Mouse (Mus musculus): Measurements from ENCODE around the gene Itm2b. TPM values are rescaled to one million over a fixed set of nuclear protein-coding genes. Genes with fewer than 3 reads are reported as not detected.

Itm2b gene
- polyA plus RNA-seq, 2 experiments: 533 to 997 TPM

GRCm38 (mm10) chr14:73395750-73396149 lies 10.7 kb upstream of the Itm2b start:
- H3K4me2 ChIP-seq (replicated peaks; ENCODE audit: low read depth, low read length, severe bottlenecking): no peak overlapping the region
- H3K27me3 ChIP-seq (ENCODE audit: control insufficient read depth, insufficient read depth, low read length): no peaks in the 10 kb centered on the region
- no peak for ATAC-seq (ENCODE audit: low FRiP score, low read depth)
- TF ChIP-seq POLR2A (IDR thresholded peaks at IDR 0.05; ENCODE audit: borderline replicate concordance, extremely low read depth, insufficient read depth, insufficient read length): no peak
- no peak overlapping the region for H3K9ac ChIP-seq (ENCODE audit: low read depth, low read length, severe bottlenecking)
- peaks cover 9% of the 10 kb centered on the region; the same call in 1 of the 2 replicates for H3K4me1 ChIP-seq (ENCODE audit: control insufficient read depth, insufficient read depth, low read length)
- no peaks in the 10 kb centered on the region for H3K36me3 ChIP-seq (ENCODE audit: control insufficient read depth, insufficient read depth, low read length)
- no peak overlapping the region for H3K27ac ChIP-seq (replicated peaks; ENCODE audit: low read depth, low read length)
- WGBS: 43% methylated on average over 5 of the region's 5 CpGs
- no peaks in the 10 kb centered on the region for H3K9me3 ChIP-seq (ENCODE audit: control insufficient read depth, low read length)
- no peak overlapping the region for H3K4me3 ChIP-seq (replicated peaks; ENCODE audit: low read length)
- no peak for DNase-seq (ENCODE audit: low spot score)

- no peak for TF ChIP-seq POLR2A (IDR thresholded peaks at IDR 0.05; ENCODE audit: borderline replicate concordance, extremely low read depth, insufficient read depth, insufficient read length)
- no peak overlapping the region for H3K4me3 ChIP-seq (replicated peaks; ENCODE audit: low read length)
- WGBS: 66% methylated on average over 5 of the region's 5 CpGs
- H3K9ac ChIP-seq (ENCODE audit: low read depth, low read length, severe bottlenecking): no peak overlapping the region
- H3K27ac ChIP-seq (replicated peaks; ENCODE audit: low read depth, low read length): 0 out of 2 replicates have a peak overlapping the region, but pooled peaks have one; percentile 28
- H3K36me3 ChIP-seq (ENCODE audit: control insufficient read depth, insufficient read depth, low read length): no peaks in the 10 kb centered on the region
- H3K4me1 ChIP-seq (ENCODE audit: control insufficient read depth, insufficient read depth, low read length): peaks cover 7% of the 10 kb centered on the region; the same call in 1 of the 2 replicates
- H3K27me3 ChIP-seq (ENCODE audit: control insufficient read depth, insufficient read depth, low read length): no peaks in the 10 kb centered on the region
- DNase-seq (ENCODE audit: low spot score): no peak
- H3K4me2 ChIP-seq (replicated peaks; ENCODE audit: low read depth, low read length, severe bottlenecking): no peak overlapping the region
- ATAC-seq (ENCODE audit: low FRiP score, low read depth): no peak
- H3K9me3 ChIP-seq (ENCODE audit: control insufficient read depth, low read length): no peaks in the 10 kb centered on the region
These were observed 9.3 kb upstream of the Itm2b start for GRCm38 (mm10) chr14:73394263-73395006.

GRCm38 (mm10) chr14:73391457-73391856 lies 6.4 kb upstream of the Itm2b start:
- WGBS: 80% methylated on average over 1 of the region's 1 CpGs
- no peak for TF ChIP-seq POLR2A (IDR thresholded peaks at IDR 0.05; ENCODE audit: borderline replicate concordance, extremely low read depth, insufficient read depth, insufficient read length)
- H3K27me3 ChIP-seq (ENCODE audit: control insufficient read depth, insufficient read depth, low read length): no peaks in the 10 kb centered on the region
- H3K4me3 ChIP-seq (replicated peaks; ENCODE audit: low read length): no peak overlapping the region
- no peaks in the 10 kb centered on the region for H3K36me3 ChIP-seq (ENCODE audit: control insufficient read depth, insufficient read depth, low read length)
- no peak overlapping the region for H3K9ac ChIP-seq (ENCODE audit: low read depth, low read length, severe bottlenecking)
- H3K9me3 ChIP-seq (ENCODE audit: control insufficient read depth, low read length): no peaks in the 10 kb centered on the region
- DNase-seq (ENCODE audit: low spot score) (no peak), ATAC-seq (ENCODE audit: low FRiP score, low read depth) (no peak)
- H3K27ac ChIP-seq (replicated peaks; ENCODE audit: low read depth, low read length): no peak overlapping the region
- H3K4me2 ChIP-seq (replicated peaks; ENCODE audit: low read depth, low read length, severe bottlenecking): no peak overlapping the region
- 0 out of 2 replicates have a peak, but pooled peaks cover 4% of the 10 kb centered on the region for H3K4me1 ChIP-seq (ENCODE audit: control insufficient read depth, insufficient read depth, low read length)

GRCm38 (mm10) chr14:73390196-73390595 lies 5.1 kb upstream of the Itm2b start:
- no peak overlapping the region for H3K4me3 ChIP-seq (replicated peaks; ENCODE audit: low read length)
- no peak for DNase-seq (ENCODE audit: low spot score)
- 0 out of 2 replicates have a peak, but pooled peaks cover 6% of the 10 kb centered on the region for H3K4me1 ChIP-seq (ENCODE audit: control insufficient read depth, insufficient read depth, low read length)
- no peak overlapping the region for H3K27ac ChIP-seq (replicated peaks; ENCODE audit: low read depth, low read length)
- H3K9ac ChIP-seq (ENCODE audit: low read depth, low read length, severe bottlenecking): no peak overlapping the region
- no peaks in the 10 kb centered on the region for H3K9me3 ChIP-seq (ENCODE audit: control insufficient read depth, low read length)
- no peaks in the 10 kb centered on the region for H3K36me3 ChIP-seq (ENCODE audit: control insufficient read depth, insufficient read depth, low read length)
- no peaks in the 10 kb centered on the region for H3K27me3 ChIP-seq (ENCODE audit: control insufficient read depth, insufficient read depth, low read length)
- ATAC-seq (ENCODE audit: low FRiP score, low read depth): no peak
- TF ChIP-seq POLR2A (IDR thresholded peaks at IDR 0.05; ENCODE audit: borderline replicate concordance, extremely low read depth, insufficient read depth, insufficient read length): no peak
- H3K4me2 ChIP-seq (replicated peaks; ENCODE audit: low read depth, low read length, severe bottlenecking): no peak overlapping the region
- WGBS: 82% methylated on average over 2 of the region's 2 CpGs

GRCm38 (mm10) chr14:73389059-73389458 lies 4.0 kb upstream of the Itm2b start:
- 0 out of 2 replicates have a peak, but pooled peaks cover 6% of the 10 kb centered on the region for H3K4me1 ChIP-seq (ENCODE audit: control insufficient read depth, insufficient read depth, low read length)
- no peaks in the 10 kb centered on the region for H3K9me3 ChIP-seq (ENCODE audit: control insufficient read depth, low read length)
- WGBS: 52% methylated on average over 7 of the region's 7 CpGs
- H3K36me3 ChIP-seq (ENCODE audit: control insufficient read depth, insufficient read depth, low read length): no peaks in the 10 kb centered on the region
- H3K27ac ChIP-seq (replicated peaks; ENCODE audit: low read depth, low read length): 0 out of 2 replicates have a peak overlapping the region, but pooled peaks have one; percentile 61
- no peaks in the 10 kb centered on the region for H3K27me3 ChIP-seq (ENCODE audit: control insufficient read depth, insufficient read depth, low read length)
- H3K4me2 ChIP-seq (replicated peaks; ENCODE audit: low read depth, low read length, severe bottlenecking): no peak overlapping the region
- no peak for DNase-seq (ENCODE audit: low spot score)
- TF ChIP-seq POLR2A (IDR thresholded peaks at IDR 0.05; ENCODE audit: borderline replicate concordance, extremely low read depth, insufficient read depth, insufficient read length): no peak
- no peak overlapping the region for H3K4me3 ChIP-seq (replicated peaks; ENCODE audit: low read length)
- H3K9ac ChIP-seq (ENCODE audit: low read depth, low read length, severe bottlenecking): no peak overlapping the region
- ATAC-seq (ENCODE audit: low FRiP score, low read depth): no peak
